Mouse (Mus musculus): ENCODE measurements at regions not wholly inside any gene's neighbourhood (a gene's known extent, or its start where the extent isn't known, plus 50 kb on each side); places are given as distances from the start of the nearest gene placed in this dataset.
A peak's percentile ranks its signal among the peaks of the same experiment; 100 is the strongest.

DNA sequence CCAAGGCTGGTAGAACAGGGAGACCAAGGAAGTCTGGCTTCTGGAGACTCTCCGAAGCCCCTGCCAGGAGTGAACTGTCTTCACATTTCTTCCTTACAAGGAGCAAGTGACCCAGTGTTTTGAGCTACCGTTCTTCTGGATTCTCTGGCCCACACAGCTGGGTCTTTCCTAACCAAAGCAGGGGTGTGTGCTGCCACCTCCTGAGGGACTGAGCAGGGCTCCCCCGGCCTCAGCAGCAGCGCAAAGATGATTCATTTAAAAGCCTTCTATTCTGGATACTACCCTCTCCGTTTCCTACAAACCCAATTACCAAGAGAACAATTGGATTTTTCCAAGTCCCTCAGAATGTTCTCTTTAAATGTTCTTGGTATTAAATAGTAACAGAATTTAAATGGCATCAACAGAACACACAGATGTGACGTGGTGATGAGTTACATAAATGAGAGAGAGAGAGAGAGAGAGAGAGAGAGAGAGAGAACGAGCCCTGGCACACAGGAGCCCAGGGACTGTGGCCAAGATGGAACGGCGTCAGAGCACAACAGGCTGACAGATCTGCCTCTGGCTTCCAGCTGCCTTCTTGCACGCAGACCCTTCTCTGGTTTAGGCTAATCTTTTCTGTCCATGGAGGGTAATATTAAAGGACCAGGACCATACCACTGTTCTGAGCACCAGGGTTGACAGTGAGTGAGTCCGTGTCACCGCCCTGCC lies 191.6 kb downstream of the Agtpbp1 start:
- DNase-seq (ENCODE audit: low spot score in 2 of 2): no peak

DNA sequence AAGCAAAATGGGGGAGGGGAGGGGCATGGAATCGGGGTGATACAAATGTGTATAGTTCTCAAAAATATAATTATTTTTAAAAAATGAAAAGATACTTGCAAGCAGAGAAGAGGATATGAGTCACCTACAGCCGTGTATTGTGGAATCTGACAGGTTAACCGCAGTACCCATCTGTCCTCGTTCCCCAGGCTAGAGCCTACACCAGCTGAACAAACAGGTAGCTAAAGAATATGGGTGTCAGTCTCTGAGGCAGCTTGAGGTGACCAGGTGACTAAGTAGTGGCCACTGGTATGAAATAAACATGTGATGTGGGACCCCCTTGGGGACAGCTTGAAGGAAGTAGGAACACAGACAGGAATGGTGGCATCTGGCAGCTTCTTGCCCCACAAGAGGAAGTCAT lies 192.2 kb downstream of the Agtpbp1 start:
- DNase-seq (ENCODE audit: low spot score in 2 of 2): no peak

DNA sequence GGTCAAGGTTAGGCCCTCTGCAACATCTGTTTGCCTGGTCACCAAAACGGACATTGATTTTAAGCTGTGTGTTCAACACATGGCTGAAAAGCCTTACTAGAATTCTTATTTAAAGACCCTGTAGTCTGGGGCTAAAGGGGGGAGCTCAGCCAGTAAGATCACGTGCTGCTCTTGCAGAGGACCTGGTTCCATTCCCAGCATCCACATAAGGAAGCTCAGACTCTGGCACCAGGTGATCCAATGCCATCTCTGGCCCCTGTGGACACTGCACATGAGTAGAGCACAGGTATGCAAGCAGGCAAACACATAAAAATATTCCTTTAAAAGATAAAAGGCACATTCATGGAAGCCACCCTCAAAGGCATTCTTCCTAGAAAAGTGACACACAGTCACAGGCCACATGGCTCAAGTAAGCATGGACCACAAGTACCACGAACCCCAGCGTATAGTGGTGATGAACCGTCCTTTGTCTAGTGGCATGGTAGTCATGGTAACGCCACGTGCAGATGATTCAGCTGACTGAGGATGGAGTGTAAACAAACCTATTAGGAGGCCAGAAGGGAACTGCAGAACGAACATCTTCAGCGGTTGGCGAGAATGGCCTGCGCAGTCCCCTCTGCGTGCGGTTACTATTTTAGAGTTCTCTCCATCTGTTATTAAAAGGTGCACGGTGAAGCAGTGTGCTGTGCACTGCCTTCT lies 197.3 kb downstream of the Agtpbp1 start:
- DNase-seq (ENCODE audit: low spot score in 2 of 2): no peak

DNA sequence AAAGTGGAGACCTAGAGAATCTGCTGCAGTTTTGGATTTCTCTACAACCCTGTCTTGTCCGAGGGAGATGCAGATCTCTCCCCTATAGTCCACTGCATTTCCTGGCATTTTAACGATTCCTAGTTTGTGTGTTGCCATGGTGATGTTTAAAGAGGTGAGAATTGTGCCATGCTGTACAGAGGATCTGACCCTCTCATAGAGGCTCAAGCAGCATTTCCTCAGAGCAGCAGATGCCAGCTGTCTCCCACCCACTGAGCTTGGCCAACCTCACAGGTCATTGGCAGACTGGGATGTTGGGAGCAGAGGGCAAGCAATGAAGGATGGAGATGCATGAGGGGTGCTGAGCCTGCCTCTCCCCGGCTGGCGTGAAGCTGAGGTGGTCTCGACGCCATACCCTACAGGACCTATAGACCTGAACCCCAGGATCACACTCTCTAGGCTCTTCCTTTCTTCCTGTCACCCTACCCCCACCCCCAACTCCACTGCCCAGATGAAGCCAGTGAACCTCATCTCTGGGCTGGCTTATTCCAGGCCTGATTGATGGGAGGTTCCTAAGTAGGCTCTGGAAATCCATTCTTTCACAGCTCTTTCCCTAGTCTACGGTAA lies 198.0 kb downstream of the Agtpbp1 start:
- no peak for DNase-seq (ENCODE audit: low spot score in 2 of 2)

DNA sequence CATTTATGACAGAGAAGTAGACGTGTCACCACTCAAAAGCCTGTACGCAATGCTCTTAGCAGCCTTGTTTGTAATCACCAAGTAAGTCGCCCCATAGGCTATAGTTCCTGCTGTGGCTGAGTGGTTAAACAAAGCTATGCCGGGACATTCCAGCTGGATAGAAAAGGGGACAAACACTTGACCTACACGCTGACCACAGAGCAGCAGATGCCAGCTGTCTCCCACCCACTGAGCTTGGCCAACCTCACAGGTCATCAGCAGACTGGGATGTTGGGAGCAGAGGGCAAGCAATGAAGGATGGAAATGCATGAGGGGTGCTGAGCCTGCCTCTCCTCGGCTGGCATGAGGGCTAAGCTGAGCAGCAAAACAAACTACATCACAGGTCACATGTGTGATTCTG lies 199.2 kb downstream of the Agtpbp1 start:
- no peak for DNase-seq (ENCODE audit: low spot score in 2 of 2)

DNA sequence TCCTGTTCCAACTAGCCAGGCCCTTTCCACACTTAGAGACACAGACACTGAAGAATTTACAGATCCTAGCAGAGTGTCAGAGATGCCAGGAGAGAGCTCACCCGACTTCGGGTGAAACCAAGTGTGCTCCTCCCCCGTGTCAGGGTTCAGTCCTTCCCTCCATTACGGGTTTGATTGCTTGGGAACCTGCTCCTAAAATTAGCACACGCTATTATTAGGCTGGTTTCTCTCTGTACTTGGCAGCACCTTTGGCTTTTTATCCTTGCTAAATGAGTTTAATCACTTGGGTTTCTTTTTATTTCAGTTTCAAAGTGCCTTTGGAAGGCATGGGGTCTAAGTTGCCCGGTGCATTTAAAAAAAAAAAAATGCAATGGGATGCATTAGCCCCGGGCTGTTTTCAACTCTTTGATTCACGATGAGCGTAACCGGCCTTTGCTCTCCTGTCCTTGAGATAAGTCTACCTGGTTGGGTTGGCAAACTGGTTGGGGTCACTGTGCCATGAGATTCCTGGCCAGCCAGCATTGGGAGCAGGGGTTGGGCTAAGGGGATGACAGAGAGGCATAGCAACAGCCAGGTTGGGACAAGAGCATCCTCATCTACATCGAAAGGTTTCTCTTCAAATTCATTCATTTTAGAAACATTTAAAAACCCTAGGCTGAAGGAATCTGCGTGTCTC lies 214.7 kb downstream of the Agtpbp1 start:
- DNase-seq (ENCODE audit: low spot score in 2 of 2): no peak

DNA sequence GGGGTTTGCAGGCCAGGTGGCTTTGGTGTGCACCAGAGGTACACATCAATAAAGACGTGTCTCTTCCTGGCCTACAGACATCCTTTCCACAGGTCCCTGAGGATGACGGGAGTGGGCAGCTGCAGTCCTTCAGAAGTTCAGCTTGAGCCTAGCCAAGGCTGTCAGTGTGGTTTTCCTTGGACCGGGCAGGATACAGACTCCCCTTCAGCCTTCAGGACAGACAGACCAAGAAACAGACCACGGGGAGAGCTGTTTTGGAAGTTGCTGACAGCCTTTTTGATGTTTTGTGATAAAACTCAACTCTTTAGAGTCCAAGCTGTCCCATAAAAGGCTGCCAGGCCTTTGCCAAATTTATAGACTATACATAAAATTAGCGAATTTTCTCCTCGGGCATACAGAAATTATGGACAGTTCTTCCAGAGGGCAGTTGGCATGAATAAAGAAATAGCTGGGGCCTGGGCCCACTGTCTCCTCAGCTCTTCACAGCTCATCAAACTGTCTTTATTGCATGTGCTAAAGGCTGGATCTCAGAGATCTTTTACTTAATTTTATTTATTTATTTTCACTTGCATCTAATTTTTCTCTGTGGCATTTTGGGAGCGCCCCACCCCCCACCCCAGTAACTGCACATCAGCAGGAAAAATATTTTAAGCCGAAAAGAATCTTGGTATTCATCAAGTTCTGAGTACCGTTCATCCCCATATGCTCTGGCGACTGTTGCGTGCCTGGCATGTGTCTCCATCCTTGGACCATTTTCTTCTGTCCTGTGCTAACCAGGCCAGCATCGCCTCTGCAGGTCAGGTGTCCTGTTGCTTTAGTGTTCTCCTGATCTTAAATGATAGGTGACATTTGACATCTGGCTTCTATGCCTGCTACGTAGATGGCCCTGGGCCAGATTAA lies 216.2 kb downstream of the Agtpbp1 start:
- no peak for DNase-seq (ENCODE audit: low spot score in 2 of 2)

DNA sequence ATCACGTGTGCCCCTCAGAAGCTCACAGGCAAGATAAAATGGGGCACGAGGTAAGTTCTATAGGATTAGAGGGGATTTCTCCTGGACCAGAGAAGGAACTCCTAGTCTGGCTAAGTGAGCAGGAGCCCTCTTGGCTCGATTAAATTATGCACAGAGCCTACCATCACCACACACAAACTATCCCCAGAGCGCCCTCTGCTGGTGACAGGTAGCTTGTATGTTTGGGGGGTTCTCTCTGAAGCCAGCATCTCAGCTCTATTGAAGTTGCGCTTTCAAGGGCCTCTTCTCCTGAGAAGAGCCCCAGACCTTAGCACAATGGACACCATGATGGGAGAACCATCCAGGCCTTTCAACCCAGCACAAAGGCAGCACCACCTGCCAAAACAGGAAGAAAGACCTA lies 219.6 kb downstream of the Agtpbp1 start:
- DNase-seq (ENCODE audit: low spot score in 2 of 2): peak; percentile 44 to 49

DNA sequence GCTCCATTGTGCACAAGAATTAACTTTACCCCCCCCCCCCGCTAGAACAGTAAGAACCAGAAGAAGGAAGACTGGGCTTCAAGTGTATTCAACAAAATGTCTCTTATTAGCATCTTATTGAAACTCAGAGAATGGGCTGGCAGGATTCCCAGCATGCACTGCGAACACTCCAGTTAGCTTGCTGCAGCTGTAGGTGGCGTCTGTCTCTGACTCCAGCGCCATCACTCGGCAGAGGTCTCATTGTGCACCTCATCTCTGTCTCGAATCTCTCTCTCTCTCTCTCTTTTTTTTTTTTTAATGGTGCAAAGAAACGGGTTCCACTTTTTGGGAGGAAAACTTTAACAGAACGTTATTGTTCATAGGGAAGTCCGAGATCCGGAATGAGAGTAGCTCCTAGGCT lies 221.6 kb downstream of the Agtpbp1 start:
- no peak for DNase-seq (ENCODE audit: low spot score in 2 of 2)

DNA sequence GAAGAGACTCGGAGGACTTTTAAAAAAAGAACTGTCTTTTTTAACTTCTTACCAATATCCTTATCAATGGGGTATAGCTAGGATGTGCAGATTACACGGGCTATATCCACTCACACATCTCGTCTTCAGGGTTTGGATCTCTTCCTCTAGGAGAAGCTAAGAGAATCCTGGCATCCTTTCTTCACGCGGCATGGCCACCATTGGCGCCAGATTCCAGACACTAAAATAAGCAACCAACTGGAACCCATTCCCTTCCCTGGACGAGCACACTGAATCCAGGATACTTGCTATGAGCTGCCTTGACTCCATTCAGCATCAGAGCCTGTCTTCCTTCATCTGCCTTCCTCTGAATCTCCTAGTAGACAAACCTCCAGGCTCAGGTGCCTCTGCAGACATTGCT lies 223.7 kb downstream of the Agtpbp1 start:
- no peak for DNase-seq (ENCODE audit: low spot score in 2 of 2)

DNA sequence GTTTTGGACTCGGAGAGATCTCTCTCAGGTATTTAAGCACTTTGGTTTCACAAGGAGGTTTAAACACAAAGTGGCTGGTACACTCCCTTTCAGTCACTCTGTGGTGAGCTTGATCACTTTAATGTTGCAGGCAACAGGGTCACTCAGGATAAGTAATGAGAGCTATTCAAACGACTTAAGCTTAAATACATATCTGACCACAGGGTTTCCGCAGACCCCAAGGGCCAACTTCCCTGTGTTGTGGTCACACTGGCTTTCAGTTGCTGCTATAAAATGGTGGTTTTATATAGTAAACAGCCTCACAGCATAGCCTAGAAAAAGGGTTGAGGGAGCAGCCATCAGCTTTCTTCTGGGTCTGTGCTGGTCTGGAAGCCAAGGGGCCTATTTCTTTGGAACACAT lies 225.0 kb downstream of the Agtpbp1 start:
- no peak for DNase-seq (ENCODE audit: low spot score in 2 of 2)

DNA sequence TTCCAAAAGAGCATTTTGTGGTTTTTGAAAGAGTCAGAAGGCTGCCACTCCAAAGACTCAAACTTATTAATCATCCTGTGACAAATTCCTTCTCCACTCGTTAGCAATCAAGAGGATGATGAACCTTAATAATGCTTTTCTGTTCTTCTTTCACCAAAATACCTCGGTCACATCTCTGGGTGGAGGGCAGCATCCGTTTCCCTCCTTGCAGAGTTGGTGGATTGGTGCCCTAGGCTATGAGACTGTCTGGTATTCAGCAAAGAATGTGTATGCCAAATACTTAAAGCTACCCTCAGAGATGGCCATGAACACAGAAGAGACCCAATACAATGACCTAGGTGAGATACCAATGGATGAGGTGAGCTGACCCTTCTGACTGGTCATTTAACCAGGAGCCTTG lies 226.6 kb downstream of the Agtpbp1 start:
- no peak for DNase-seq (ENCODE audit: low spot score in 2 of 2)

DNA sequence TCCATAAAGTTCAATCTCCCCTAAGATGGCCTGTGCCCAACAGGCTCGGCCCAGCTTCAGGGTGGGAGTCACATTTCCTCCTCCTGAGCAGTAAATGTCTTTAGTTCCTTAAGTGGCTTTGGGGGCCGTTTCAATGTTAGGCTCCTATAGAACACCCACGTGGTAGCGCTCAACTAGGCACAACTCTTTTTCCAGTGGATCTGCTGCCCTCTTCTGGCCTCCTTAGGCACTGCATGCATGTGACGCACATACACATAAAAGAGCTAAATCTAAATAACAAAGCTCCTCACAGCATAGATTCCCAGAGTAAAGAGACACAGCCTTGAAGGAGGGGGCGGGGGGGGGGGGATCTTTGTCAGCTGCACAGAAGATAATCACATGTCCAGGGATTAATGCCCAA lies 233.6 kb downstream of the Agtpbp1 start:
- no peak for DNase-seq (ENCODE audit: low spot score in 2 of 2)

DNA sequence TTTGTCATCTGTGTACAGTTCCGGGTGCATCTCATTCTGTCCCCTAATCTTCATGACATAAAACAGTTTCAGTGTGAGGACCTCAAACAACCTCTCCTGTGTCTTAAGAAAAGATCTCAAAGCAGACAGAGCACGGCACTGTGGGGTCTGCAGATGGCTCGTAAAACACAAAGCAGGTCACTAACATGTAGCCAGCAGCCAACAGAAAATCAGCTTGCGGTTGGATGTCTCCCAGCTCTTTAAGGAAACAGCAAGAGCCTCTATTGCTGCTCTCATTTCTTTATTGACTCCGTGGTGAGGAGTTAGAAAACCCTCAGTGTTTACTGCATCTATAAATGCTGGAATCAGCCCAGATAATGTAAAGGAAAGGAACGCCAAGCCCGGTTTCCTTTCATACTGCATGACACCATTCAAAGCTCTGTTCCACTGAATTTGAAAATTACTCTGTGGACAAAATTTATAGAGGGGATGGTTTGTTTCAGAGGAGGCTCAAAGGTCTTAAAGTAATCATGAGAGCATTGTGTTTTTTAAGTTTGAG lies 234.3 kb downstream of the Agtpbp1 start:
- DNase-seq (ENCODE audit: low spot score in 2 of 2): no peak

DNA sequence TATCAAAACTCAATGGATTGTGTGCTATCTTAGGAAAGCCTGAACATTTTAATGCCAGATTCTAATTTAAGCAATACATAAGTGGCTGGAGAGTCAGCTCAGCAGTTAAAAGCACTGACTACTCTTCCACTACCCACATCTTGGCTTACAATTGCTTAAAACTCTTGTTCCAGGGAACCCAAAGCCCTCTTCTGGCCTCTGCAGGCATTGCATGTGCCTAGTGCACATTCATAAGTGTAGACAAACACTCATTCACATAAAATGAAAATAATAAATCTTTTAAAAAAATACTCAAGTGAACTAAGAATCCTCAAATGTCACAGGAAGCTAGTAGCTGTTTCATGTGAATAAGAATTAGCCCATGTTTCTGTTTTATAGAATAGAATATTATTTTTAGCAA lies 236.5 kb downstream of the Agtpbp1 start:
- DNase-seq (ENCODE audit: low spot score in 2 of 2): no peak

DNA sequence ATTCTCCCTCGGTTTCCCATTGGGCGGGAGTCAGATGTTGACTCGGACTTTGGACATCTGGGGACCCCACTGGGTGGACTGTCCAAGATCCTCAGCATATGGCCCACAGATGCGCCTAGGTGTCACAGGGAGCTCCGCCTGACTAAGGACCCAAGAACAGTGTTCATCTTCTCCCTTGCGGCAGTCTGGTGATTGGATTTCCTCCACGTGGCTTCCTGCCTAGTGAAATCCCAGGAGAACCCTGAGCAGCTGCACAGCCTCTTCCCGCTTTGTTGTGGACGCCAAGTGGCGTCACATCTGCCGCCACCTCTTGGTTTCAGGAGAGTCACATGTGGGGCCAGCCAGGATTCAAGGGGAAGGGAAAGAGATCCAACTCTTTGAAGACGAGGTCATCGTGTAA lies 243.2 kb downstream of the Agtpbp1 start:
- peak; percentile 60 to 68 for DNase-seq (ENCODE audit: low spot score in 2 of 2)

DNA sequence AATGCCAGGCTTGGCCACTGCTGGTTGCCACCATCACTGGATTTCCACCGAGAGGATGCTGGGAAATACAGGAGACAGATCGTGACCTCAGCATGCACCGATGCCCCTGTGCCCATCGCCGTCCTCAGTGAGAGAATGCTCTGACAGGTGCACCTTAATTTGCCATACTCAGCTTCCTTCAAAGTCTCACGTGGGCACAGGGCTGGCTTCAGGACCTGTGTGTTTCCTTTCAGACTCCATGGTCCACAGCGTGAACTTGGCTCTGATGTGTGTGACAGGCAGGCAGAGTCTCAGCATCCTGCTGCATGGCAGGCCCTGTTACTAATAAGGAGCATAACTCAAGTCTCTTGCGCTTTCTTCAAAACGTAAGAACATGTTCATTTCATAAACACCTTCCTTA lies 246.6 kb downstream of the Agtpbp1 start:
- DNase-seq (ENCODE audit: low spot score in 2 of 2): no peak

DNA sequence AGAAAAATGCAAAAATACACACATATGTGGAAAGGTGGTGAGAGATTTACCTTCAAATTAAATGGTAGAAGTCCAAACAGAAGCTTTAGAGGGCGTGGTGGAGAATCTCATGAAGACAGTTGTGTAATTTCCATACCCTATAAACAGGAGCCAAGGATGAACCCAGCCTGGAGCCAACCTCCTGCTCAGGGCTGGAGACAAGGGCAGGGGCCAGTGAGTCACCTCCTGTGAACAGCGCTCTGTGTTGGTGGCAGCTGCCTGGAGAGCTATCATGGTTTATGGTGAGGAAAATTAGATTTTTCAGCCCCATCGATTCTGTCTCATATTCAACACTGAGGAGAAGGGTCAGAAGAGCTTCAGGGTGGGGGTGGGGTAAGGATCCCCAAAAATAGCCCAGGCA lies 261.1 kb downstream of the Agtpbp1 start:
- DNase-seq (ENCODE audit: low spot score in 2 of 2): no peak

DNA sequence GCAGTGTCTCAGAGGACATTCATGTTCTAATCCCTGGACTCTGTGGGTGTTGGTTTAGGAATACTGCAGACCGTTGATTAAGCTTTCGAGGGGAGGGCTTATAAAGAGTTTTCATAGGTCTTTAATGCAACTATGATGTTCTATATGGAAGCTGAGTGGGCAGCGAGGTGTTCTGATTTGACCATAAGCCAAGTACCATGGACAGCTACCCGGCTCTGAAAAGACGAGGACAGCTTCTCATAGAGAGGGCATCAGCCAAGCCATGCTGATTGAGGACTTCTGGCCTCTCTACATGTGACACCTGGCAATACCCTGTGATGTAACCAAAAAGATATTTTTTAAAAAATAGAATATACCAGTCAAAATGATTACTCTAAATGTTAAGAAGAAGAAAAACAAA lies 261.6 kb downstream of the Agtpbp1 start:
- no peak for DNase-seq (ENCODE audit: low spot score in 2 of 2)

DNA sequence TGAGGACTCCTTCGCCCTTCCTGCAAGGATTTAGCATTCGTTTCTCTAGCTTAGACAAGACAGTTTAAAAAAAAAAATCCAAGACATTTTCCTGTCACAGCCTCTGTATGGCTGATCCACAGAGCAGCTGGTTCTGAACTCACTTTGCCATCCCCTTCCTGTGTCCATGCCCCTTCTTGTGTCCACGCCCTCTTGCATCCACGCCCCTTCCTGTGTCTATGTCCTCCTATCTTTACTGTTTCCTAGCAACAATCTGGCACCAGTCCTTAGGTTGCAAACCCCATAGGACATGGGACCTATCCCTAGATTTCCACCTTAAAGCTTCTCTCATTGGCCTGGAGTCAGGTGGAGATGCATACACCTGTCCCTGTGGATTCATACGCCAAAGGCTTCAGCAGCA lies 264.8 kb downstream of the Agtpbp1 start:
- no peak for DNase-seq (ENCODE audit: low spot score in 2 of 2)

DNA sequence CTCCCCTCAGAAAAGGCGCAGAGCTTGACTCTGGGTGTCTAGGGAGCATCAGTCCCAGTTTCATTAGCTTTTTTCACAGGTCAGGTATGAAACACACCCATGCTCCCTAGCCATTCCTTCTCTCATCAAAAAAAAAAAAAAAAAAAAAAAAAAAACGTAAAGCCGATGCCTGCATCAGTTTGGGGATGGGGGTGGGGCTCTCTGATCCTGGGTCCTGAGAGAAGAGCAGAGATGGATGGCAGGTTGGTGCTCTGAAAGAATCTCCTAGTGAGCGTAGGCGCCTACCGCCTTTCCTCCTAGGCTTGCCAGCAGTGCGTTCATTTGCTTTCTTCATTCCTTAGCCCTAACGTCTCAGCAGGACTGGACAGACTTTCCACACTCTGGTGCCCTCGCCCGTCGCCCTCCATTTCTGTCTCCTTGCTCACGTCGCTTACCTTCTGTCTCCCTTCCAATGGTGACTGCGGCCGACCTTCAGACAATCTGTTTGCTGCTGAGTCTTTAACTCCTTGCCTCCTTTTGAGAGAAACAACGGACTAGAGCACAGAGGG lies 267.5 kb downstream of the Agtpbp1 start:
- DNase-seq (ENCODE audit: low spot score in 2 of 2): no peak

All from gastrocnemius, adult 8-10 months (tissue).